Mouse (Mus musculus) midbrain, embryonic 14.5 days (tissue): ENCODE results near the gene Atp5f1. TPM values are rescaled to one million over a fixed set of nuclear protein-coding genes. Genes with fewer than 3 reads are reported as not detected.

Experiments
- polyA plus RNA-seq: library from polyadenylated mRNA; unstranded; fragments of >200 nt; fragmentation: Nextera tagmentation; extraction: Ambion mirVana; gene quantifications from 2 replicates; pipeline ENCODE4 v1.2.1, GENCODE M21; 2014

Atp5f1 gene
- polyA plus RNA-seq, 1 experiment from 2014 or later: 564 TPM

Other genes with a start within 250 kb of the Atp5f1 start
- gene Rap1a, start 158.8 kb downstream of the Atp5f1 start, polyA plus RNA-seq: 59.9 and 79.4 TPM in 2 replicates
- not detected in 2 replicates for gene Adora3, start 89.2 kb downstream of the Atp5f1 start, polyA plus RNA-seq
- not detected in 2 replicates for gene Tmigd3, start 89.2 kb downstream of the Atp5f1 start, polyA plus RNA-seq
- 0.11 and 0.45 TPM in 2 replicates for gene I830077J02Rik, start 27.4 kb downstream of the Atp5f1 start, polyA plus RNA-seq
- gene Wdr77, start 730 bp downstream of the Atp5f1 start, polyA plus RNA-seq: 86.4 and 94.8 TPM in 2 replicates
- 4.8 and 6.2 TPM in 2 replicates for gene Ovgp1, start 13.6 kb upstream of the Atp5f1 start, polyA plus RNA-seq
- 3.0 and 5.2 TPM in 2 replicates for gene Pifo, start 54.5 kb upstream of the Atp5f1 start, polyA plus RNA-seq
- gene Chil5, start 72.7 kb upstream of the Atp5f1 start, polyA plus RNA-seq: not detected in 2 replicates
- 0.25 and 0.76 TPM in 2 replicates for gene Chia1, start 153.1 kb upstream of the Atp5f1 start, polyA plus RNA-seq
- gene Chil3, start 207.5 kb upstream of the Atp5f1 start, polyA plus RNA-seq: not detected in 2 replicates